Mouse (Mus musculus) frontal cortex, postnatal 14 days (tissue): Measurements from ENCODE around the gene Smok3c.
"Not testable (repeated sequence)": the region's sequence is repeated elsewhere in the genome, so short reads cannot be mapped to it uniquely, and the experiment has no call there.

ENCODE experiments used
- DNase-seq, 2 experiments: peaks; one replicate each; pipeline ENCODE4 v3.0.0; 2022; ENCODE audit warnings: low spot score in 2 of 2

Smok3c gene

DNA sequence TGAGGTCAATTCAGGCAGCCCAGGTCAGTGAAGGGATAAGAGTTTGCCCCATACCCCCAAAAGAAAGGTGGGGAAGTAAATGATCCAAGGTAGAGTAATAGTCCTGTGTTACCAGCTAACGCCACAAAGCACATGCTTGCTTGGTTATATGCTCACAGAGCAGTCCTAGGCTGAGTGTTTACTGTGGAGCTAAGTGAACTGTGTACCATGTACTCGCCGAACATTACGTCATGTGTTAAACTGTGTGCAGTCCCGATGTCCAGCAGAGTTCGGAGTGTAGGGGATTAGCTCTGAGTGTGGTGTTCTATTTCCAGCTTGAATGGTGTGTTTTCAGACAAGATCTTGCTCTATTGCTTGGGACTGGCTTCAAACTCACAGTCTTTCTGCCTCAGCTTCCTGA is 41.5 kb downstream of the Smok3c start:
- DNase-seq, result no peak

DNA sequence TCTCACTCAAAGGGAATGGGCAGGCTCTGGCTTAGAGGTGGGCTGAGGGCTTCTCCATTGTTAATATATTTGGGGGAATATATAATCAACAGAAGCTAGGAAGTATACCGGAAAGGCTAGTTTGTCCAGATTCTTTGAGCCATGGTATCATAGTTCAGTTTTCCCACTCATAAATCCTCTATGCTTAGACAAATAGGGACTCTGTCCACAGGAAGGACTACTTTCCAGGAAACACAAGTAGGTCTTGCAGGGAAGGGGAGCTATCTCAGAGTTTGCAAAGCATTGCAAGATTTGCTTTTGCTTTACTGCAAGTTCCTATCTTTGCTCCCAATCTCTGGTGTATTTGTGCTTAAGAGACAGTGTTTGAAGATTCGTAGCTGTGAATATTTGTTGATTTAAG is 52.0 kb downstream of the Smok3c start:
- no peak for DNase-seq

- DNase-seq, result no peak
Observed at GRCm38 (mm10) chr5:138107130-138107529, 54.1 kb downstream of the Smok3c start.

DNA sequence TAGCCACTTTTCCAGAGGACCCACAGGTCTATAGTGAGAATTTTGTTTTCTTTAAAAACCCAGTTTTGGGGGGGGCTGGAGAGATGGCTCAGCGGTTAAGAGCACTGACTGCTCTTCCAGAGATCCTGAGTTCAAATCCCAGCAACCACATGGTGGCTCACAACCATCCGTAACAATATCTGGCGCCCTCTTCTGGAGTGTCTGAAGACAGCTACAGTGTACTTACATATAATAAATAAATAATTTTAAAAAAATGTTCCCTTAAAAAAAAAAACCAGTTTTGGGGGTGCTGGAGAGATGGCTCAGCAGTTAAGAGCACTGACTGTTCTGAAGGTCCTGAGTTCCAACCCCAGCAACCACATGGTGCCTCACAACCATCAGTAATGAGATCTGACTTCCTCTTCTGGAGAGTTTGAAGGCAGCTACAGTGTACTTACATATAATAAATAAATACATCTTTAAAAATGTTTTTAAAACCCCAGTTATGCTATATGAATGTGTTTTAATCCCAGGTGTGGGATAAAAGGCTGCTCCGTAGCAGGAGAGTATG is 56.9 kb downstream of the Smok3c start:
- DNase-seq, result not testable (repeated sequence)
